Mouse (Mus musculus): ENCODE data around the gene Aldoart2. TPM values are rescaled to one million over a fixed set of nuclear protein-coding genes. Genes with fewer than 3 reads are reported as not detected.
"Not testable (repeated sequence)": the region's sequence is repeated elsewhere in the genome, so short reads cannot be mapped to it uniquely, and the experiment has no call there.

The Aldoart2 gene
- polyA plus RNA-seq (2015; fragmentation: Nextera tagmentation; extraction: Ambion mirVana) = not detected in 2 replicates

- DNase-seq (ENCODE audit: low spot score) = no peak
These were observed at the start of gene Aldoart2 for GRCm38 (mm10) chr12:55565206-55565605. TSS of gene Aldoart2 (plus strand) at chr12:55565239.

- peak; percentile 38 for DNase-seq (ENCODE audit: low spot score)
These were observed 46.8 kb upstream of the Aldoart2 start for GRCm38 (mm10) chr12:55518061-55518738.

GRCm38 (mm10) chr12:55526983-55527752, 37.9 kb upstream of the Aldoart2 start:
- no peak for DNase-seq (ENCODE audit: low spot score)

GRCm38 (mm10) chr12:55536537-55537135, 28.4 kb upstream of the Aldoart2 start:
- DNase-seq (ENCODE audit: low spot score) = no peak

GRCm38 (mm10) chr12:55537742-55538141, 27.3 kb upstream of the Aldoart2 start:
- no peak for DNase-seq (ENCODE audit: low spot score)

GRCm38 (mm10) chr12:55538328-55538971, 26.6 kb upstream of the Aldoart2 start:
- no peak for DNase-seq (ENCODE audit: low spot score)

- DNase-seq (ENCODE audit: low spot score) = no peak
These were observed 25.9 kb upstream of the Aldoart2 start for GRCm38 (mm10) chr12:55539157-55539556.

- DNase-seq (ENCODE audit: low spot score) = not testable (repeated sequence)
These were observed 10.1 kb upstream of the Aldoart2 start for GRCm38 (mm10) chr12:55554901-55555300.

- DNase-seq (ENCODE audit: low spot score) = no peak
These were observed 7.2 kb upstream of the Aldoart2 start for GRCm38 (mm10) chr12:55557866-55558265.

- no peak for DNase-seq (ENCODE audit: low spot score)
These were observed 5.7 kb upstream of the Aldoart2 start for GRCm38 (mm10) chr12:55559184-55559855.

GRCm38 (mm10) chr12:55560025-55560690, 4.9 kb upstream of the Aldoart2 start:
- peak; percentile 53 for DNase-seq (ENCODE audit: low spot score)

GRCm38 (mm10) chr12:55563742-55564141, 1.3 kb upstream of the Aldoart2 start:
- DNase-seq (ENCODE audit: low spot score) = no peak

GRCm38 (mm10) chr12:55564187-55564963, 664 bp upstream of the Aldoart2 start:
- no peak for DNase-seq (ENCODE audit: low spot score)

GRCm38 (mm10) chr12:55565867-55566266, 828 bp downstream of the Aldoart2 start:
- no peak for DNase-seq (ENCODE audit: low spot score)

GRCm38 (mm10) chr12:55566837-55567236, 1.8 kb downstream of the Aldoart2 start:
- no peak for DNase-seq (ENCODE audit: low spot score)

- DNase-seq (ENCODE audit: low spot score) = no peak
These were observed 3.4 kb downstream of the Aldoart2 start for GRCm38 (mm10) chr12:55568466-55568865.

- DNase-seq (ENCODE audit: low spot score) = no peak
These were observed 4.6 kb downstream of the Aldoart2 start for GRCm38 (mm10) chr12:55569676-55570075.

- no peak for DNase-seq (ENCODE audit: low spot score)
These were observed 5.6 kb downstream of the Aldoart2 start for GRCm38 (mm10) chr12:55570646-55571045.

- no peak for DNase-seq (ENCODE audit: low spot score)
These were observed 6.1 kb downstream of the Aldoart2 start for GRCm38 (mm10) chr12:55571181-55571580.

- DNase-seq (ENCODE audit: low spot score) = no peak
These were observed 6.6 kb downstream of the Aldoart2 start for GRCm38 (mm10) chr12:55571661-55572060.

Data from thymus, postnatal 0 days (tissue).